10 mouse cellular contexts compared by ENCODE assay signal in the genomic region with DNA sequence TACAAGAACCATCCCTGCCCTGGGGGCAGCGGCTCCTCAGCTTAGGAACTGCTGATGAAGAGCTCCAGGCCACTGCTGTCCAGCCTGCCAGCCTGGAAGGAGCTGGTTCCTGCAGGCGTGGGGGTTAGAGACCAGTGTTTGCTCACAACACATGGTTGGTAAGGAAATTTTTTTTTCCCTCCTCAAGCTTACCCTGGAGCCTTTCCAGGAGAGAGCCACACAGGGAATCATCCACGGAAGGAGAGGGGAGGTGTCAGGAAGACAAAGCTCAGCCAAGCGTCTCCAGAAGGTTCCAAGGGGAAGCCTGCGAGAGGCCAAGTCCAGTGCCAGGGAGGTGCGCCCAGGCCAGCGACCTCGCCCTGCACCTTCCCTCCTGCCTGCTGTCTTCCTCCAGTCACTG. TPM values are rescaled to one million over a fixed set of nuclear protein-coding genes. Genes with fewer than 3 reads are reported as not detected.
DNase-seq lines count a peak whose midpoint lies in the region; ATAC-seq lines count a peak whose summit lies in the region.
"Had no signal": no experiment of that assay in that cellular context is flagged by ENCODE, and none has a peak within 500 bp of the region (broad histone marks: within the 10 kb centered on the region; RNA-seq: fewer than 3 reads in every experiment).

No protein-coding gene starts in this region.

- WGBS in heart, embryonic 15.5 days, result 52% methylated on average over 8 of the region's 8 CpGs
- 64% methylated on average over 8 of the region's 8 CpGs for WGBS in limb, embryonic 15.5 days

- peaks cover 53% of the 10 kb centered on the region for H3K4me1 ChIP-seq in heart, embryonic 15.5 days (replicated peaks)
- peaks cover 38% of the 10 kb centered on the region for H3K4me1 ChIP-seq in limb, embryonic 15.5 days

- H3K9me3 ChIP-seq in heart, embryonic 15.5 days (replicated peaks), result no peaks in the 10 kb centered on the region
- H3K9me3 ChIP-seq in limb, embryonic 15.5 days, result no peaks in the 10 kb centered on the region
- H3K9me3 ChIP-seq: limb, embryonic 12.5 days had no signal

- H3K9ac ChIP-seq in heart, embryonic 15.5 days, result peak overlapping the region; percentile 0; the same call in 1 of the 2 replicates
- H3K9ac ChIP-seq in limb, embryonic 15.5 days, result no peak overlapping the region
- H3K9ac ChIP-seq: limb, embryonic 12.5 days had no signal

- H3K36me3 ChIP-seq in heart, embryonic 15.5 days, result peaks cover 40% of the 10 kb centered on the region
- H3K36me3 ChIP-seq in limb, embryonic 15.5 days, result peaks cover 10% of the 10 kb centered on the region; the same call in 1 of the 2 replicates

- H3K27ac ChIP-seq in heart, embryonic 15.5 days, result peak overlapping the region; percentile 57
- peak overlapping the region; percentile 65 for H3K27ac ChIP-seq in limb, embryonic 15.5 days
- H3K27ac ChIP-seq: limb, embryonic 12.5 days had no signal

- no peaks in the 10 kb centered on the region for H3K27me3 ChIP-seq in heart, embryonic 15.5 days
- H3K27me3 ChIP-seq in limb, embryonic 15.5 days, result no peaks in the 10 kb centered on the region
- H3K27me3 ChIP-seq: limb, embryonic 12.5 days had no signal

- no peak overlapping the region for H3K4me2 ChIP-seq in heart, embryonic 15.5 days
- no peak overlapping the region for H3K4me2 ChIP-seq in limb, embryonic 15.5 days
- H3K4me2 ChIP-seq: limb, embryonic 12.5 days had no signal

- ATAC-seq in cerebellum, adult (ENCODE audit: insufficient number of reproducible peaks, low FRiP score, low TSS enrichment), result peak; percentile 56
- ATAC-seq in heart, embryonic 15.5 days (replicated peaks; ENCODE audit: insufficient number of reproducible peaks, insufficient read depth, low FRiP score, low read depth), result peak; percentile 40; the same call in 1 of the 2 replicates
- ATAC-seq in limb, embryonic 15.5 days (ENCODE audit: insufficient number of reproducible peaks, low FRiP score, low TSS enrichment, low read depth), result no peak
- ATAC-seq: forebrain, embryonic 14.5 days had no signal

- DNase-seq in cerebellum, postnatal 4 days (ENCODE audit: low spot score in 2 of 2), result no peak
- peak; percentile 50 for DNase-seq in cerebellum, adult 11 months
- no peak for DNase-seq in right cerebral cortex, postnatal 36 days (ENCODE audit: low spot score in 2 of 2)
- no peak for DNase-seq in left cerebral cortex, adult 18-20 months (ENCODE audit: low spot score in 2 of 2)
- no peak for DNase-seq in urinary bladder, postnatal 10 days (ENCODE audit: low spot score)

- no peak overlapping the region for H3K4me3 ChIP-seq in heart, embryonic 15.5 days
- no peak overlapping the region for H3K4me3 ChIP-seq in limb, embryonic 15.5 days
- H3K4me3 ChIP-seq: limb, embryonic 12.5 days had no signal

RNA-seq across cellular contexts. Expression of gene Smyd2, which starts 42.2 kb away (rescaled TPM):
- 208 and 210 TPM in 2 replicates for polyA plus RNA-seq in heart, embryonic 15.5 days (2015; fragmentation: Nextera tagmentation; extraction: Ambion mirVana)
- 84.2 and 90.6 TPM in 2 replicates for polyA plus RNA-seq in limb, embryonic 15.5 days (2015; fragmentation: Nextera tagmentation; extraction: Ambion mirVana)
- total RNA-seq in left cerebral cortex, adult 18-20 months (2021), result 100 to 1,000 TPM in 1 of 2 experiments, 10 to 100 TPM in 1; 88.4 to 113 TPM
